Comparison of ENCODE assay signal across 8 mouse cellular contexts in the genomic region with DNA sequence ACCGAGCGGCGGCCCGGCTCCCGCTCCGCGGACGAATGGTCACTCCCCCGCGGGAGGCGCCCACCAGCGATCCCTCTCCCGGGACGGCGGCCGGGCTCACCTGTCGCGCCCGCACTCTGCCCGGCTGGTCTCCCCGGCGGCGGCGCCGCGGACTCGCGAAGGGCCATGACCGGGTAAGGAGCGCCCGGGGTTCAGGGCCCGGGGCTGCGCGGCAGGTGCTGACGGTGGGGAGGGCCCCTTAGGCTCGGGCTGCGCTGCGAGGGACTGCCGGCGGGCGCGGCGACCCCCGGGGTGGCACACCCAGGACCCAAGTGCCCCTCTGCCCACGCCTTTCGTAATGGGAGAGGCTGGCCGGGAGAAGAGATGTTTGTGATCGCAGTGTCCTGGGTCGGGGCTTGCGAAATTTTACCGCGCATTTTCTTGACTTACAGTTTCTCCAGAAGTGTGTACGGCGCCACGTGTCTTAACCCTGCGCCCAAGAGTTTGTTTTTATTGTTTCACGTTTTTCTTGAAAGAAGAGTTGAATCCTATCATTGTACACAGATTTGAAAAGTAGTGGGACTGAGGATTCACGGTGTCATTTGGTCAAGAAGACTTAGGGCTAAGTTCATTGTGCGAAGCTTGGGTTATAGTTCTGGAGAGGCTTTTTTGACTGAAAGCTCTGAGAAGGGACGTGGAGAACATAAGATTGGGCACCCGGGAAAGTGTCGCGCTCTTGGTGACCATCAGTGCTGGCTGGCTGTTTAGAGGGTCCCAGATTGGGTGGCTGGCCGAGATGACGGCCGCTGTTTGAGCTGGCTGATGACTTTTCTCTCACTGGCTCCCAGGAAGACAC. TPM values are rescaled to one million over a fixed set of nuclear protein-coding genes. Genes with fewer than 3 reads are reported as not detected.
DNase-seq lines count a peak whose midpoint lies in the region; ATAC-seq and TF ChIP-seq lines count a peak whose summit lies in the region.

No protein-coding gene starts in this region.

- peak; percentile 15 to 21 for DNase-seq in cerebellum, adult 18-20 months
- peak; percentile 49 for DNase-seq in limb, embryonic 10.5 days (ENCODE audit: low spot score)
- no peak for DNase-seq in frontal cortex, postnatal 36 days (ENCODE audit: low spot score in 2 of 2)

- no peaks in the 10 kb centered on the region for H3K9me3 ChIP-seq in erythroblast, embryonic 14.5 days (ENCODE audit: control insufficient read depth, low read length)
- H3K9me3 ChIP-seq in E14TG2a.4 (ENCODE audit: low read length), result no peaks in the 10 kb centered on the region
- H3K9me3 ChIP-seq in heart, embryonic 12.5 days (replicated peaks), result no peaks in the 10 kb centered on the region
- H3K9me3 ChIP-seq in limb, embryonic 10.5 days (replicated peaks), result no peaks in the 10 kb centered on the region
- H3K9me3 ChIP-seq in midbrain, embryonic 15.5 days, result no peaks in the 10 kb centered on the region

- TF ChIP-seq CTCF in E14TG2a.4 (conservative IDR thresholded peaks at IDR 0.05; ENCODE audit: low read length), result no peak

- peak overlapping the region; percentile 84 for H3K9ac ChIP-seq in heart, embryonic 12.5 days
- H3K9ac ChIP-seq in midbrain, embryonic 15.5 days, result peak overlapping the region; percentile 82

- peaks cover 25% of the 10 kb centered on the region for H3K4me1 ChIP-seq in erythroblast, embryonic 14.5 days (ENCODE audit: control insufficient read depth)
- H3K4me1 ChIP-seq in E14TG2a.4 (replicated peaks; ENCODE audit: low read depth, low read length), result peaks cover 27% of the 10 kb centered on the region
- peaks cover 13% of the 10 kb centered on the region for H3K4me1 ChIP-seq in heart, embryonic 12.5 days (replicated peaks)
- peaks cover 20% of the 10 kb centered on the region for H3K4me1 ChIP-seq in limb, embryonic 10.5 days
- H3K4me1 ChIP-seq in midbrain, embryonic 15.5 days, result peaks cover 21% of the 10 kb centered on the region

- peak overlapping the region; percentile 92 for H3K4me2 ChIP-seq in heart, embryonic 12.5 days
- peak overlapping the region; percentile 81 for H3K4me2 ChIP-seq in midbrain, embryonic 15.5 days

- WGBS in heart, embryonic 12.5 days, result under 1% methylated on average over 63 of the region's 66 CpGs
- under 1% methylated on average over 66 of the region's 66 CpGs for WGBS in limb, embryonic 10.5 days
- WGBS in midbrain, embryonic 15.5 days, result under 1% methylated on average over 60 of the region's 66 CpGs

- peaks cover 25% of the 10 kb centered on the region for H3K36me3 ChIP-seq in erythroblast, embryonic 14.5 days (ENCODE audit: control insufficient read depth)
- peaks cover 18% of the 10 kb centered on the region for H3K36me3 ChIP-seq in E14TG2a.4 (ENCODE audit: insufficient read depth, low read length)
- H3K36me3 ChIP-seq in heart, embryonic 12.5 days, result peaks cover 3% of the 10 kb centered on the region; the same call in 1 of the 2 replicates
- H3K36me3 ChIP-seq in limb, embryonic 10.5 days, result peaks cover 21% of the 10 kb centered on the region
- no peaks in the 10 kb centered on the region for H3K36me3 ChIP-seq in midbrain, embryonic 15.5 days (replicated peaks)

- ATAC-seq in erythroblast, adult 5-6 weeks (replicated peaks; ENCODE audit: low FRiP score, poor library complexity, severe bottlenecking), result no peak
- peak; percentile 20 for ATAC-seq in heart, embryonic 12.5 days (ENCODE audit: insufficient number of reproducible peaks, low FRiP score)
- peak; percentile 29 for ATAC-seq in midbrain, embryonic 15.5 days (replicated peaks)

- H3K27ac ChIP-seq in heart, embryonic 12.5 days (ENCODE audit: poor library complexity, severe bottlenecking), result peak overlapping the region; percentile 99
- H3K27ac ChIP-seq in limb, embryonic 10.5 days, result peak overlapping the region; percentile 99
- H3K27ac ChIP-seq in midbrain, embryonic 15.5 days, result peak overlapping the region; percentile 99

- H3K27me3 ChIP-seq in erythroblast, embryonic 14.5 days (ENCODE audit: control insufficient read depth), result no peaks in the 10 kb centered on the region
- no peaks in the 10 kb centered on the region for H3K27me3 ChIP-seq in E14TG2a.4 (ENCODE audit: insufficient read depth, low read length)
- no peaks in the 10 kb centered on the region for H3K27me3 ChIP-seq in heart, embryonic 12.5 days (replicated peaks)
- H3K27me3 ChIP-seq in limb, embryonic 10.5 days (ENCODE audit: low read depth, poor library complexity, severe bottlenecking), result no peaks in the 10 kb centered on the region
- H3K27me3 ChIP-seq in midbrain, embryonic 15.5 days (replicated peaks), result no peaks in the 10 kb centered on the region

- peak overlapping the region; percentile 97 for H3K4me3 ChIP-seq in erythroblast, embryonic 14.5 days (replicated peaks)
- peak overlapping the region; percentile 98 for H3K4me3 ChIP-seq in E14TG2a.4 (replicated peaks; ENCODE audit: low read length)
- peak overlapping the region; percentile 71 for H3K4me3 ChIP-seq in heart, embryonic 12.5 days
- H3K4me3 ChIP-seq in limb, embryonic 10.5 days, result peak overlapping the region; percentile 79
- H3K4me3 ChIP-seq in midbrain, embryonic 15.5 days, result peak overlapping the region; percentile 79

RNA-seq across cellular contexts. Expression of gene Usp1, which starts 0.7 kb away (rescaled TPM):
- polyA plus RNA-seq in erythroblast, embryonic 14.5 days (2012), result 23.8 and 34.9 TPM in 2 replicates
- 35.9 and 39.0 TPM in 2 replicates for total RNA-seq in erythroblast, adult 5-6 weeks (2015; ENCODE audit: low replicate concordance)
- total RNA-seq in erythroblast, adult 5-6 weeks (2017; ENCODE audit: low replicate concordance), result 54.1 and 57.2 TPM in 2 replicates
- 56.0 and 65.6 TPM in 2 replicates for polyA plus RNA-seq in heart, embryonic 12.5 days (2016; fragmentation: Nextera tagmentation; extraction: Ambion mirVana)
- polyA plus RNA-seq in limb, embryonic 10.5 days (2016; fragmentation: Nextera tagmentation; extraction: Ambion mirVana), result 97.4 and 118 TPM in 2 replicates
- 25.7 and 32.9 TPM in 2 replicates for polyA plus RNA-seq in midbrain, embryonic 15.5 days (2015; fragmentation: Nextera tagmentation; extraction: Ambion mirVana)

Comparison
In these comparisons a context has a peak if more than half of its experiments do, and no peak if none do; other contexts are left out.
1. DNase-seq: peak in cerebellum, adult 18-20 months (2 of 2) and limb, embryonic 10.5 days (single experiment); none in frontal cortex, postnatal 36 days (0 of 2).
2. Peak in every context shown above with its lines, with median percentiles within 50 percentile points of each other: H3K4me3 ChIP-seq and H3K27ac ChIP-seq.